Mouse (Mus musculus): ENCODE measurements around the gene A230072I06Rik. TPM values are rescaled to one million over a fixed set of nuclear protein-coding genes. Genes with fewer than 3 reads are reported as not detected.
A peak's percentile ranks its signal among the peaks of the same experiment; 100 is the strongest.

Gene A230072I06Rik
- total RNA-seq, 2 experiments from 2014 or later: not detected

DNA sequence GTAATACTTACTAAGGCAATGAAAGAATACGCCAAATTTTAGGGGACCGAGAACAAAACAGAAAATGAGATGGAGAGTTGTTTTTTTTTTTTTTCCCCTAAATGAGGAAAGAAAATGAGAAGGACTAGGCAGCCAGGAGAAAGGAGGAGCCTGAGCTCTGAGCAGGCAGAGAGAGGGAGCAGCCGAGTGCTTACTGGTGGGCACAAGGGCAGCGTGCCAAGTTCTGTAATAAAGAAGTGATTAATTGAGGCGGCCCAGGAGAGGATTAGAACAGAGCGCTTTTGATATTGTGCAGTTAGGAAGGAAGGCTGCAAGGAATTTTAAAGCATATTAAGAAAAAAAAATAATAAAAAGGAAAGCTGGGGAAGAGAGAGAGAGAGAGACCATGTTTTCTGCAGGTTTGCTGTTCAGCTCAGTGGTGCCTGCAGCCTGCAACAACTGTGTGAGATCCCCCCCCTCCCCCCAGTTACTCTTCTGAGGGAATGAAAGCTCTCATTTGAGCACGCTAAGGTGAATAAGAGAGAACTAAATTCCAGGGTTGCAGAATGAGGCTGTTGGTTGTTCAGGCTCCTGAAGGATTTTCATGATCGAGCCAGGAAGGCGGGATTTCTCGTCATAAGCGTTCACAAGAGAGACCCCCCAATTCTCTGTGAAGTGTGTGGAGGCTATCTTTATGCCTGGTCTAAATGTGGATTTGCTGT lies 41.3 kb downstream of the A230072I06Rik start:
- intact Hi-C loops (cut with DNase I): loop anchor here (5.0 kb wide), 1 partner anchor 67 kb away; no protein-coding TSS in a partner anchor
- DNase-seq (ENCODE audit: extremely low spot score in 1 of 2, low spot score in 2 of 2): peak; percentile 63 to 65

- intact Hi-C loops (cut with DNase I): loop anchor here (5.0 kb wide), 1 partner anchor 65 kb away; no protein-coding TSS in a partner anchor
These were observed 43.5 kb downstream of the A230072I06Rik start for GRCm38 (mm10) chr8:12322071-12322470.

DNA sequence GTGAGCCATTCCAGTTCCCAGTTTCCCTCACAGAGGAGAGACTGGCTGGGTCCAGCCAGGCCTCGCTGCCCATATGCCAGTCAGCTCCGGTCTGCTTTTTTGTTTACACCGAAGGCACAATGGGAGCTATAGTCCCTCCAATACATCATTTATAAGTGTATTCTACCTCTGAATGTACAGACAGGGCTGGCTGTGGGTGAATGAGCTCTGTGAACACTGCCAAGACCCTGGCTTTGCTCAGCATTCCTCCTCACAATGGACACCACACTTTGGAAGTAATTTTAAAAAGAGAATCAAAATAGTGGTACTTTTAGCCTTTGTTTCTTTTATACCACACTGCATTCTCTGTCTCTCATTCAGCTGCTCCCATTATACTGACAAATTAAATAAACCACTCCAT lies 44.6 kb downstream of the A230072I06Rik start:
- DNase-seq (ENCODE audit: extremely low spot score in 1 of 2, low spot score in 2 of 2): no peak
- intact Hi-C loops (cut with DNase I): loop anchor here (5.0 kb wide), 1 partner anchor 64 kb away; no protein-coding TSS in a partner anchor

More at GRCm38 (mm10) chr8:12322071-12322470, 43.5 kb downstream of the A230072I06Rik start:
- no peak for DNase-seq (ENCODE audit: extremely low spot score in 1 of 2, low spot score in 2 of 2)

GRCm38 (mm10) chr8:12324561-12324960 lies 45.9 kb downstream of the A230072I06Rik start:
- no peak for DNase-seq (ENCODE audit: extremely low spot score in 1 of 2, low spot score in 2 of 2)
- intact Hi-C loops (cut with DNase I): loop anchor here (5.0 kb wide), 1 partner anchor 63 kb away; no protein-coding TSS in a partner anchor

GRCm38 (mm10) chr8:12324991-12325601 lies 46.5 kb downstream of the A230072I06Rik start:
- intact Hi-C loops (cut with DNase I): loop anchor here (5.0 kb wide), 1 partner anchor 62 kb away; no protein-coding TSS in a partner anchor
- DNase-seq (ENCODE audit: extremely low spot score in 1 of 2, low spot score in 2 of 2): no peak

GRCm38 (mm10) chr8:12327187-12327586 lies 48.6 kb downstream of the A230072I06Rik start:
- intact Hi-C loops (cut with DNase I): no loop called here
- no peak for DNase-seq (ENCODE audit: extremely low spot score in 1 of 2, low spot score in 2 of 2)

DNA sequence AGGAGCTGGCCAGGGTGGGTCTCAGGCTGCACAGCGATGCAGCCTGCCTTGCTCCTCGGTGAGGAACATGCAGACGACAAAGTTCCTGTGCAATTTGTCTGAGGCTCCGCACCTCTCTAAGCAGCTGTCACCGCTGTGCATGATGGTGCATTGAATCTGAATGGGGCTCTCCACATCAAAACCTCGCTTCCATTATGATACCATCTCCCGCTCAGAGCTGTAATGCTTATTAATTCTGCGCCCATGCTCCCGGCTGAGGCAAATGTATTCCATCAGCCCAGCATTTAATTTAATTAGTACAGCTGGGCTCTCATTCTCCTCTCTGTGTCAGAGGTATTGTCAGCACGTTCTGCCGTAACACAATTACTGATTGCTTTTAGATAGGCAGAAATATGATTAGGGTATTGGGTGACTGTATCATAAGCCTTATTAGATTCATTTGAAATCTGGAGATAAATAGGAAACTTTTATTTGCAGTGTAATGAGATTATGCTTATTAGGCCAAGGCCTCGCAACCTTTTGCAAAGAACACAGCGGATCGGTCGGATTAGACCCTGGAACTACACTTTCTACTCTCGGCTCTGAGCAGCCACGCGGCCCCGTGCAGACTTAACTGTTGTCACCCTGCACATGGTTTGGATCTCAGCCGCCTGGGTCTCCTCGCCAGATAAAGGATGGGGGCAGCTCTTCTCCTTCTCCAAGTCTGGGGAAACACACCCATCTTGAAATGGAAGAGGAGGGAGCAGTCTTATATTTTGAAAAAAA lies 49.3 kb downstream of the A230072I06Rik start:
- DNase-seq (ENCODE audit: extremely low spot score in 1 of 2, low spot score in 2 of 2): no peak
- intact Hi-C loops (cut with DNase I): no loop called here

DNA sequence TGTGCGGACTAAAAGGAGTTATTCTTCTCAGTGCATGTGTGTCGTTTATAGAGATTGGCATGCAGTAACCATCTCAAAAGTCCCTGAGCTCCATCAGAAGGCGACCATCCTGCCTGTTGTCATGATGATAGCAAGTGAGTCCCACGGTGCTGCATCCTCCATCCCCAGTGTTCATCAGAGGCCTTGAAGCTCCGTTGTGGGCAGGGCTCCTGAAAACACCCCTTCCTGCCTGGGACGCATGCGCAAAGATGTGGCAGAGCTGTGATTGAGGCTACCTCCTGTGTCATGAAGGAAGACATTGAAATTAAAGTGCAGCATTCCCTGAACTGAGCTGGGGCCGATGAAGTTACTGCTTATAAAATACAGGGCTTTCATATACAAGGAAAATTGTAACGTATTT lies 49.9 kb downstream of the A230072I06Rik start:
- intact Hi-C loops (cut with DNase I): no loop called here
- DNase-seq (ENCODE audit: extremely low spot score in 1 of 2, low spot score in 2 of 2): no peak

DNA sequence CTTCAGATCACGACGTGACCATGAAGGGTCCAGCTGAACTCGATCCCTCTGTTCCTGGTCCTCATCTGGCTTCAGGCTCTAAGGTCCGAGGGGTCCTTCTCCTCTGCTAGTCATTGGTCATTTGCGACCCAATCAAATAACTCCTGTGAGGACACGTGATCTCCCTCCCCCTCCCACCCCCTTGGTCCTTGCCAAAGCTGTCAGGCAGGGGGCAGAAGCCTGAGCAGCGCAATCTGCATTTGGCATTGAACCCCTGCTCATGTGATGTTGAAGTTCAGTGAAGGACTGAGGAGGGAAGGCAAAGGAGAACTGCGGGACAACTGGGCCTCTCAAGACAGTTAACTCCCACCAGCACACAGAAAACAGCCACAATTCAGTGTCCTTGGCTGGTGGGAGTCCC lies 51.4 kb downstream of the A230072I06Rik start:
- intact Hi-C loops (cut with DNase I): no loop called here
- DNase-seq (ENCODE audit: extremely low spot score in 1 of 2, low spot score in 2 of 2): no peak

Other genes with a start within 250 kb of the A230072I06Rik start
- gene Sox1, start 116.5 kb downstream of the A230072I06Rik start, total RNA-seq (2021): 1 to 10 TPM; 8.4 to 9.0 TPM